Mouse (Mus musculus) left cerebral cortex, adult 9 months (tissue): ENCODE results near the gene Klhl20.
"Not testable (repeated sequence)": the region's sequence is repeated elsewhere in the genome, so short reads cannot be mapped to it uniquely, and the experiment has no call there.

Experiments
- DNase-seq, 2 experiments: peaks; one replicate each; pipeline ENCODE4 v3.0.0; 2022; ENCODE audit warnings: low spot score in 2 of 2

Gene Klhl20

DNA sequence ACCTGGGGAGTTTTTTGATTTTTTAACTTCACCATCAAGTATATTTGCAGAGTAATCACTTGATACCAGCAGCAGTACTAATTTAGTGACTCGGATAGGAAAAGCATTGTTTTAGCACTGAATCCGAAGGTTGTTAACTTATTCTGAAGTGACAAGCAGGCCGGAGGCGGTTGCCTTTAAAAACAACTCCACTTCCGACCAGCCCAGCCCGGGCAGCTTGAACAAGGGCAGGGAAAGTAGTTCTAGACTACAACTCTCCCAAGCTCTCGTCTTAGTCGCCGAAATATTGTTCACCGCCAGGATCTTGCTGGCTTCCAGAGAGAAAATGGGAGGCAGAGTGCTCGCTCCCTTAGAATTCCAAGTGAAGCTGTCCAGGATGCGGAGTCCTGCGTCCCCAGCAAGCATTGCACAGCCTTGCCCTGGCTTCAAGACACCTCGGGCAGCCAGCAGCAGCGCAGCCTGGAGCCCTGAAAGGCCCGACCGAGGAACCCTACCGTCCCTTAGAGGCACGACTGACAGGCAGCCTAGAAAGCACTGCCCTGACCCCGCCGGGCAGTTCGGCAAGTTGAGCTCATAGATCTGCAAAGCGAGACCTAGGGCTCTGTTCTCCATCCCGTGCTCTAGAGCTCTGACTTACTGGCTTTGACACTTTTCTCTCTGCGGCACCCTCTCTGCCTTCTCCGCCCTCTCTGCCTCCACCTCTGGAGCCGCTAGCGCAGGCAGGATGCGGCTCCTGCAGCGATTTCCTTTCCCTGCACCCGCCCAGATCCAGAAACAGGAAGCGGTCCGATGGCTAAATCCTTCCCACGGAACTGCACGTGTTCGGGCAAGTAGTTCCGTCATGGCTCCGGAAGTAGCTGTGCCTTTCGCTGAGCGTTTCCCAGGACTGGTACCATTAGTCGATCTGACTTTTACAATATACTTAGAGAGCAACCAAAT lies at the start of gene Klhl20:
TSS of gene Klhl20 (minus strand) at position 786 of the 939 bp plus-strand sequence.
- peak; percentile 77 to 97 for DNase-seq

GRCm38 (mm10) chr1:161180674-161181073 lies 49.4 kb upstream of the Klhl20 start:
- peak in 1 of 2 experiments; percentile 53 for DNase-seq

DNA sequence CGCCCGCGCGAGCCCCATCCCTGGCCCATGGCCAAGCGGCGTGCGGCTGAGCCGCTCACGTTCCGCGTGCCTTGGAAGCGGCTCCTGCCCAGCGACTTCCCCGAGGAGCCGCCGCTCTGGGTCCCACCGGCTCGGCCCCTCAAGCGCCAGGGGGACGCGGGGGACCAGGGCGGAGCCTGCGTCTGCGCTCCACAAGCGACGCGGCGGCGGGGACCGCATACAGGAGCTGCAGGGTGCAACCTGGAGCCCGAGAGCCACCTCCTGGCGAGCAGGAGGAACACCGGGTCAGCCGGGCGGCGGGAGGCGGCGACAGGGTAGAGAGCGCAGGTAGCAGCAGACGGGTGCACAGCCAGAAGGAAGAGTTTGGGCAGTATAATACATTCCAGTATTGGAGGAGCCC lies 39.3 kb upstream of the Klhl20 start:
- DNase-seq, result peak in 1 of 2 experiments; percentile 63

- no peak for DNase-seq
These were observed 29.0 kb upstream of the Klhl20 start for GRCm38 (mm10) chr1:161160266-161160665.

GRCm38 (mm10) chr1:161159214-161159613 lies 27.9 kb upstream of the Klhl20 start, which contains the start of gene Tex50:
Tex50 (minus strand) TSS chr1:161159314.
- DNase-seq, result no peak

DNA sequence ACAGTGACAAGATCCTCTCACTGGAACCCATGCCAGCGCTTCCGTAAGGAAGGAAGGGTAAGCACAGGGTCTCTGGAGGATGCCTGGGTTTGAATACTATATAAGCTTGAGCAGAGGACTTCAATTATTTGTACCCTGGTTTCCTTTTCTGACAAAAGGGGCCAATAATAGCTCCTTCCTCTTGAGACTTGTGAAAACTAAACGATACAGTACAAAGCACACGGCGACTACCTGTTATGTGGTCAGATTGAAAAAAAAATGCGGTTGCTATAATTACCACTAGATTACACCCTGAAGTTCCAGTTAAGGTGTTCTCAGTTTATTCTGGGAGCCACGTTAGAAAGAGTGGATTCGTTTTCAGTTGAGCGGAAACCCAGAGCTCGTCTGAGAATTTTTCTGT lies 25.2 kb upstream of the Klhl20 start:
- DNase-seq, result no peak

GRCm38 (mm10) chr1:161151098-161151497 lies 19.8 kb upstream of the Klhl20 start:
- no peak for DNase-seq

DNA sequence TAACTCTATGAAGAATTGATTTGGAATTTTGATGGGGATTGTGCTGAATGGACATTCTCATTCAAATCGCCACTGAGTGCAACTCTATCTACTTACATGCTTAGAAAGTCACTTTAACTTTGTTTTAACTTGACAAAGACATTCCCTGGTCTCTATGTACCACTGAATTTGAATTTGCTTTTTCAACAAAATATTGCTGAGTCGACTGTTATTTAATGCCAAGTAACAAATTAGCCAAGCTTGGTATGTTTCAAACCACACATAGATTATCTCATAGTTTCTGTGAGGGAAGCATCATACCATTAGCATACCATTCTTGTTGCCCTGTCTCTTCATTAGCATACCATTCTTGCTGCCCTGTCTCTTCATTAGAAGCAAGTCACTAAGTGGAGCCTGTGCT lies 16.6 kb upstream of the Klhl20 start:
- DNase-seq, result no peak

DNA sequence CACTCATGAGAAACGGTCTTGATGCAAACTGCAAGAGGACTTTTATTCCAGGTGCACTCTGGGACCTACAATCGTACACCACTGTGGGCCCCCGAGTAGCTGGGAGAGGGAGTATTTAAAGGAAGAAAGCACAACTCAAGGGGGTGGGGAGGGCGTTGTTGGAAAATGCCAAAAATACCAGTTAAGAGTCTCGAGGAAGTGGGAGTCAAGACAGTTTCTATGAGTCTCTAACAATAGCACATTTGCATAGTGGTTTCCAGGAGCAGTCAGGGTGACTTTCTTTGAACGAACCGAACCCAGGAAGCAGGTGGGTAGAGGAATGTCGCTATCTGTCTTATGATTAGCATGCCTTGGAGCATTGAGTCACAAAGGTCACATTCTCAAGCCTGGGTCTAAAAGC lies 14.3 kb upstream of the Klhl20 start:
- DNase-seq, result not testable (repeated sequence)

DNA sequence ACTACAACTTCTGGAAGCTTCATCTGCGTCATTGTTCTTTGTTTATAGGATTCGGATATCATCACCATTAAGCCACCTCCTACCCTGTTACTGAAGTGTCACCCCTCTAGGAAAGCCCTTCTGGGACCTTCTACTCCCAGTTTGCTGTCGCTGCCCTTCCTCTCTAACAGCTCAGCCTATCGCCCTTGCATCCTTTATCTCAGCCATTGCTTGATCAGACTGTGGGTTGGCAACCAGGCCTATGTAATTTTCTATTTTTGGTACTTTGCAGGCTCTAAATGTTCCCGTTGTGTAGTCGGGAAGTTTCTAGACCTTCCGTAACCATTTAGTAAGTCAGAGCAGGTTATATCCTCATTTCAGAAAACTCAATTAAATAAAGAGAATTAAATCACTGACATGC lies 11.9 kb upstream of the Klhl20 start:
- DNase-seq, result peak in 1 of 2 experiments; percentile 20

GRCm38 (mm10) chr1:161142531-161143159 lies 11.3 kb upstream of the Klhl20 start, which contains the start of gene Ankrd45:
Ankrd45 (plus strand) TSS chr1:161142691.
- DNase-seq, result peak; percentile 36 to 73

DNA sequence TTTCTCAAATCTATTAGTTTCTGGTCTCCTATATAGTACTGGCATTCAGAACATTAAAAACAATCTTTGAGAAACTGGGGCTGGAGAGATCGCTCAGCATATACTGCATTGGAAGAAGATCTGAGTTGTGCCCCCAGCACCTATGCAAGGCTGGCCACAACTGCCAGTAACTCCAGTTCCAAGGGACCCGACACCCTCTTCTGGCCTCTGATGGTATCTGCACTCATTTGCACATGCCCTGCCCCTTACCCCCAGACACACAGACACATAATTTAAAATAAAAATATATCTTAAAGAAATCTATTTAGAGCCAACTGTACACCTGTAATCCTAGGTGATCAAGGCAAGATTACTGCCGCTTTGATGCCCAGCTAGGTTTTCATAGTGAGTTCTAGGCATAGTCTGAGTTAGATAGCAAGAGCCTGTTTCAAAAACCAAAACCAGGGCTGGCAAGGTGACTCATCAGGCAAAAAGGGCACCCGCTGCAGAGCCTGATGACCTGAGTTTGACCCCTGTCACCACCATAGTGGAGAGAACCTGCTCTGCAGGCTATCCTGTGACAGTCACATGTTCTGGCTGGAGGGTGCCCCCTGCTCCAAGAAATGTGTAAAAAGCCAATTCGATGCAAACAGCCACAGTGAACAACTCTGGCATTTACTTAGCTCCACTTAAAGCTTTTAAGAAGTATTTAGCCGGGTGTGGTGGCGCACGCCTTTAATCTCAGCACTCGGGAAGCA lies 8.9 kb upstream of the Klhl20 start:
- DNase-seq, result no peak

- DNase-seq, result no peak
These were observed 8.2 kb upstream of the Klhl20 start for GRCm38 (mm10) chr1:161139496-161139895.

DNA sequence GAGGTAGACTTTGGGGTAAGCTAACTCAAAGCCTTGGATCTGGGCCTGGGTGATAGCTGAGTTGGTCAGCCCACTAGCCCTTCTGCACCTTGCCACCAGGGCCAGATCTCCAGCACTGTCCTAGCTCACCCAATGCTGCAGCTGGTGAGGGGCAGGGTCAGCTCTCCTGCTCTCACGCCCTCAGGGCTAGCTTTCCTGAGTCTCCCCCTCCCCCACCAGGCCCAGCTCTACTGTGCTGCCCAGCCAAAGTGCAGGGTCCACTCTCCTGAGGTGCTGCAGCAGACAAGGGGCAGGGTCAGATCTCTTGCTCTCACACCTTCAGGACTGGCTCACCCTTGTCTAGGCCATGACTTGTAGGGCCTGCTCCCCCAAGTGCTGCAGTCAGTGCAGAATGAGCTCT lies 4.8 kb downstream of the Klhl20 start:
- no peak for DNase-seq

GRCm38 (mm10) chr1:161122661-161123418 lies 8.5 kb downstream of the Klhl20 start:
- DNase-seq, result no peak

GRCm38 (mm10) chr1:161114591-161114990 lies 16.7 kb downstream of the Klhl20 start:
- no peak for DNase-seq

GRCm38 (mm10) chr1:161109216-161109615 lies 22.1 kb downstream of the Klhl20 start:
- DNase-seq, result no peak

DNA sequence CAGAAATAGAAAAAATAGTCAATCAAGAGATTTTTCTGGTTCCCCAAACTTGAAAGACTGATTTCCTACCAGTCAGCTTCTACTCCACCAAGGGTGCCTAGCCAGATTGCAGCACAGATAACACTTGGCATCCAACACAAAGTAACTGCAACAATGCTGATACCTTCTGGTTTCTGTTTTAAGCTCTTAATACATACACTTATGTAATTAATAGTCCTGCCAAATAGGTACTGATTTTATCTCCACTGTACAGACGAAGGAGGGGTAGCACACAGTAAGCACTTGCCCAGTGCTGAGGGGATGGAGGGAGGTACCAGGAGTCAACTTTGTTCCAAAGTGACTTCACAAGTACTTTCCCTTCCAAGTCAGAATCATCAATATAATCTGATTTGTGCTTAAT lies 27.5 kb downstream of the Klhl20 start:
- no peak for DNase-seq

DNA sequence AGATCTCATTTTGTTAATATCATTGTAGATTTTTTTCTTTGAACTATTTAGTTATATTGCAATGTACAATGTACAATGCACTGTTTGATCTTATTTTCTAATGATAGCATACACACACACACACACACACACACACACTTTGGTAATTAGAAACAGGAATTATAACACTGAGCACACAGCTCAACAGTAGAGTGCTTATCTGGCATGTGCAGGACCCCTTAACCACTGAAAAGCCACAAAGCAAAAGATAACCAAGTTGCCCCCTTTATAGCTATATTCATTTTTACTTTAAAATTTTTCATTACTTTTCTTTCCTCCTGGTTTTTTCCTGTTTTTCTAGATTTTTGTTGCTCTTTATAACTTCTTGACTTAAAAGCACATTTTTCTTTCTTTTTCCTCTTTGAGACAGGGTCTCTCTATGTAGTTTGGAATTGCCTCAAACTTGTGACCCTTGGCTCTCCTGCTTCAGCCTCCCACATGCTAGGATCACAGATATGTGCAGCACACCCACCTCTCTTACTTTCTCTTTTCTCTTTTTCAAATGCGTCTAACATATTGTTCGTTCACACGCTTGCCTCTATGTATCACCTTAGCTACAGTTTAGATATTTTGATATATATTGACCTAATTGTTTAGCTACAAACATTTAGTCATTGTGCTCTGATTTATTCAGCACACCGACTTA lies 31.4 kb downstream of the Klhl20 start:
- DNase-seq, result no peak

- DNase-seq, result no peak
These were observed 54.1 kb downstream of the Klhl20 start for GRCm38 (mm10) chr1:161077243-161077642.

DNA sequence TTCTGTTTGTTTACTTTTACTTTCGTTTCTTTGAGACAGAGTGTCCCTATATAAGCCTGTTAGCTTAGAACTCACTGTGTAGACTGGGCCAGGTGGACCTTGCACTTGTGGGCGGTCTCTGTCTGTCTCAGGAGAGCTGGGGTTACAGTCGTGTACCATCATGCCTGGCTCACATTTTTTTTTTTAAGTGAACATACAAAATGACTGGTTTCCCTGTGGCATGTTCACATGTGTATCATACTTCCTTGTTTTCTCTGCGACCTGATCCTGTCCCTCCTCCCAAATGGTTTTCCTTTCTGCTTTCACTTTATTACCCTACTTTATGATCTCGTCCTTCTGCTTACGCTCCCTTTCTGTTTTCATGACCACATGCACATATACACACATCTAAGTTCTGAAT lies 55.1 kb downstream of the Klhl20 start:
- no peak for DNase-seq
